Mouse (Mus musculus) layer of hippocampus, adult 8-10 months (tissue): ENCODE results near the gene Sorbs2. TPM values are rescaled to one million over a fixed set of nuclear protein-coding genes. Genes with fewer than 3 reads are reported as not detected.
A peak's percentile ranks its signal among the peaks of the same experiment; 100 is the strongest.
"Not testable (repeated sequence)": the region's sequence is repeated elsewhere in the genome, so short reads cannot be mapped to it uniquely, and the experiment has no call there.

Experiments
- DNase-seq, 2 experiments: peaks; one replicate each; pipeline ENCODE4 v3.0.0; 2022; ENCODE audit warnings: low spot score in 2 of 2
- total RNA-seq, 4 experiments: library from RNA; stranded (reverse); gene quantifications; 2 replicates each; pipeline ENCODE4 v1.2.4; 2022

Gene Sorbs2
- total RNA-seq, 4 experiments from 2014 or later = 154 to 183 (median 170) TPM

DNA sequence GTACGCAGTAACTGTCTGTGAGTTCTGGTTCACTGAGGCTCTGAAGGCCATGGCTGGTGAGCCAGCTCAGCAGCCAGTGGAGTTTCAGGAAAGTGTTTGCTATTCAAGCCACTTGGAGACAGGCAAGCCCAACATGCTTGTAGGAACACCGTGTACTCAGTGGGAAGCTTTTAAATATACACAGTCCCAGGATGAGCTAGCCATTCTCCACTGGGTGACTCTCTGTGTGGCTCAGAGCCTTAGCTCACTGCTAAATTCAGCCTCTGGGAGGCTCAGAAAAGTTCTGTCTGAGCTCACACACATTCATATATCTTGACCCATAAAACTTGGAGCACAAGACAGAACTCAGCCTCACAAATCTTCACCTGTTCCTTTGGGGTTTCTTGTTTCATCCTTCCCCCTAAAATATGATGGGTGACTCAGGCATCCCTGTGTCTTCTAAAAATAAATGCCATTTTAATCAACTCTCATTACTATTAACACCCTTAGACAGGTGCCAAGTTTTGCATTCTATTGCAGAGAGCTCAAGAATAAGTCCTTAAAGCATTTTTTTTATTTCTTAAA is 322.5 kb downstream of the Sorbs2 start:
- no peak for DNase-seq

GRCm38 (mm10) chr8:45833896-45834295 is 326.3 kb downstream of the Sorbs2 start:
- DNase-seq = no peak

GRCm38 (mm10) chr8:45843306-45843705 is 335.7 kb downstream of the Sorbs2 start:
- no peak for DNase-seq

DNA sequence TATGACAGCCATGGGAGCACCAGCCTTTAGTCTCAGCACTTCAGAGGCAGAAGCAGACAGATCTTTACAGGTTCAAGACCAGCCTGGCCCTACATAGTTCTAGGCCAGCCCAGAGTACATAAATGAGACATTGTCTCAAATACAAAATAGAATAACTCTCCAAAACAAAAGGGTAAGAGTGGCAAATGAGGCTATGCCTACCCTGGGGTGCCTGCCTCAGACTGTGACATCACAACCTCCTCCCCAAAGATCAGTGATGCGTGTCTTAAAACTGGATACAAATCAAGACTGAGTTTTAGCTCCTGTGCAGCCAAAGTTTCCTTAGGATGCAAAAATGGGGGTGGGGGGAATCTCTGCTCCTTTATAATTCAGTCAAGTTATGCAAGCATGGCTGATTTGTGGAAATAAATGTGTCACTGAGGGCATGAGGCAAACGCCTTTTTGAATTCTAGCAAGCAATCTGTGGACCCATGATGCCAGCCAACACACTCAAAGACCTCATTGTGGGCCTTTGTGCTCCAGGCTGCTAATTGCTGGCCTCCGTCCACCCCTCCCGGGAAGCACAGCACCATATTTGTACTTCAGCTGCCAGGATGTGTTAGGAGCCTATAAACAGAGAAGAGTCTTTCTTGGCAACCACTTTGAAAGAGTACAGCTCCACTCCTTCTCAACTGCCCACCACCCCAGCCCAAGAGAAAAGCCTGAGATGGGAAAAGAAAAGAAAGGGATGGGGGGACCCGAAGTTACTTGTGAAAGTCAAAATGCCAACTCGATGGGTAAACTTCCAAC is 336.7 kb downstream of the Sorbs2 start:
- peak; percentile 81 to 87 for DNase-seq

DNA sequence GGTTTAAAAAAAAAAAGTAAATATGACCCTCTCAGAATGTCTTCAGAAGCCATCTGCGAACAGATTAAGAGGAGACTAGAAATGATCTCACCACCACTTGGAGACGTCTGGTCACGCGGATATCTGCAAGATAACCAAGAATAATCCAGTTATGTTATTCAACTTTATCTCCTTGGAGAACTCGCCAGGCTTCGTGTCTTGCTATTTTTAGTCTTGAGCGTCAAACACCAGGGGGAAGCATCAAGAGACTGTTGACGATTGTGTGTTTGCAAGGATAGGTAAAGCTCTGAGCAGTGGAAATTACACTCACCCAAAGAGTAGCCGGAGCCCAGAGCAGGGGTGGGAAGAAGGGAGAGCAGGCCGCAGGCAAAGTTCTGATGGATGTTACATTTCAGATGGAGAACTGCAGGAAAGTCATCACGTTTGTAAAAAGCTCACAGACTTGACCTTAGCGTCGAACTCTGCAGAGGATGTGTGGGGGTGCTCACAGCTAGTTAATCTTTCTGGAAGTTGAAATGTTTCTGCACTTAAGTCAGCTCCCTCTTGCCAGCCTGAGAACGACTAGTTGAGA is 337.4 kb downstream of the Sorbs2 start:
- no peak for DNase-seq

GRCm38 (mm10) chr8:45845906-45846305 is 338.3 kb downstream of the Sorbs2 start:
- no peak for DNase-seq

GRCm38 (mm10) chr8:45855118-45855517 is 347.5 kb downstream of the Sorbs2 start:
- no peak for DNase-seq

GRCm38 (mm10) chr8:45857734-45858133 is 350.1 kb downstream of the Sorbs2 start:
- no peak for DNase-seq

DNA sequence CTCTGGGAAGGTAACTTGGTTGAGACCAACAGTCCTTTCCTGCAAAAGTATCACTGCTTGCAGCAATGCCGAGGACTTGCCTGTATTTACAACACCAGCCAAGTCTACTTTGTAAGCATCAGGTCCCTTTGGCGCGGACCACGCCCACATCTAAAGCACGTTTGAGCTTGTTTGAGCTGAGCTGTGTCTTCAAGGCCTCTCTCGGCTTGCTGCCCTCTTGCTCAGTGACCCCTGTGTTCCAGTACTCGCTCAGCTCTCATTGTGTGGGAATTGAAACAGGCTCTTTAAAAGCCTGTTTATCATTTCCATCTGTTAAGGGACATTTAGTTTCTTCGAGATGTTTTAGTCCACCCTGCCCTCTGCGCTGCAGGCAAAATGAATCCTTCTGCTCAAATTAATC is 350.8 kb downstream of the Sorbs2 start:
- DNase-seq = no peak

DNA sequence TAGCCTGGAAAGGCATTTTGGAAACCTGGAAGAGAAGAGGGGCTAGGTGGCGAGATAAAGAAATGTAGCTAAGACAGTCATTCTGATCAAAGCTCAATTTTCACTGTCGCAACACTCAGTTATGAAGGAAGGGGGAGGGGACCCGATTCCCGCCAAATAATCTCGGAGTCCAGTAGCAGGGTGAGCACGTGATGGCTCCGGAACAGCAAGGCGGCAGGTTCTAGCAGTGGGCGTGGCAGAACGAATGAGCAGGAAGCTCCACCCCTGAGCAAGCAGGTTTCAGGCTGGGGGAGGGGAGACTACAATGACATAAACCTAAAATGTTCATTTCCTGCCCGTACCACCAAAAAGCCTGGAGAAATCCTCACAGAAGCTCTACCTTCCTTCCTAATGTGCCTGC is 364.0 kb downstream of the Sorbs2 start:
- not testable (repeated sequence) for DNase-seq

DNA sequence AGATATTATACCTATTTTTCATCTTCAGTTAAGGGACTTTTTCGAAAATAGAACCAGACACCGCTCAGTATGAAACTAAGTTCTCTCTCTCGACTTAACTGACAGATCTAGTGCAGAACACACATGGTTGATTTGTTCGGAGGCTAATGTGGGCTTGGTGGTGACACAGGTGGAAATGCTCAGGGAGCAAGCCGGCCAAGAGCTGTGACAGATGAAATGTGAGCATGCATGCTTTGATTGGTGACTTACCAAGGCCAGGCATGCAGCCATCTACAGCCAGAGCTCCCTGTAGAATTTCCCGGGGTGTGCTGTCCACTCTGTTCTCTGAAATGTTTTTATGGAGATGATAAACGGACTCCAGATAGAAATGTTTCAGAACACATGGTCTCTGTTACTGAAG is 364.5 kb downstream of the Sorbs2 start:
- DNase-seq = no peak

GRCm38 (mm10) chr8:45874945-45875626 is 367.5 kb downstream of the Sorbs2 start:
- peak; percentile 42 to 48 for DNase-seq

GRCm38 (mm10) chr8:45876397-45876796 is 368.8 kb downstream of the Sorbs2 start:
- DNase-seq = no peak

Other genes with a start within 250 kb of the Sorbs2 start
- gene F11, start 245.8 kb upstream of the Sorbs2 start, total RNA-seq = not detected
- gene Klkb1, start 212.9 kb upstream of the Sorbs2 start, total RNA-seq = under 1 TPM in 2 of 4 experiments, not detected in 2; 0.11 to 0.13 TPM
- gene Gm45753, start 199.3 kb upstream of the Sorbs2 start, total RNA-seq = under 1 TPM in 1 of 4 experiments, not detected in 3; 0.28 TPM
- 10 to 100 TPM in 2 of 4 experiments, 1 to 10 TPM in 2; 6.2 to 14.2 (median 8.7) TPM for gene Cyp4v3, start 174.6 kb upstream of the Sorbs2 start, total RNA-seq
- 10 to 100 TPM; 11.4 to 16.4 (median 14.7) TPM for gene Fam149a, start 125.5 kb upstream of the Sorbs2 start, total RNA-seq
- 10 to 100 TPM in 3 of 4 experiments, 1 to 10 TPM in 1; 9.5 to 13.0 (median 12.0) TPM for gene Tlr3, start 96.7 kb upstream of the Sorbs2 start, total RNA-seq